Mouse (Mus musculus): ENCODE measurements around the gene Gm44502.

Gm44502 gene

DNA sequence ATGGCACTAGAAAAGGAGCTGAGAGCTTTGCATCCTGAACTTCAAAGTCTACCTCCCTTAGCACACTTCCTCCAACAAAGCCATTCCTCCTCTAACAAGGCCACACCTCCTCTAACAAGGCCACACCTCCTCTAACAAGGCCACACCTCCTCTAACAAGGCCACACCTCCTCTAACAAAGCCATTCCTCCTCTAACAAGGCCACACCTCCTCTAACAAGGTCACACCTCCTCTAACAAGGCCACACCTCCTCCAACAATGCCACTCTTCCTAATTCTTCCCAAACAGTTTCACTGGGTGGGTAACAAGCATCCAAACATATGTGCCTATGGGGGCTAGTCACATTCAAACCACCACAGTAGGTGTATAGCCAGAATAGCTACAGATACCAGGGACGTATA is 27.0 kb downstream of the Gm44502 start:
- no peak for DNase-seq (ENCODE audit: extremely low spot score, low read depth, low spot score)

DNA sequence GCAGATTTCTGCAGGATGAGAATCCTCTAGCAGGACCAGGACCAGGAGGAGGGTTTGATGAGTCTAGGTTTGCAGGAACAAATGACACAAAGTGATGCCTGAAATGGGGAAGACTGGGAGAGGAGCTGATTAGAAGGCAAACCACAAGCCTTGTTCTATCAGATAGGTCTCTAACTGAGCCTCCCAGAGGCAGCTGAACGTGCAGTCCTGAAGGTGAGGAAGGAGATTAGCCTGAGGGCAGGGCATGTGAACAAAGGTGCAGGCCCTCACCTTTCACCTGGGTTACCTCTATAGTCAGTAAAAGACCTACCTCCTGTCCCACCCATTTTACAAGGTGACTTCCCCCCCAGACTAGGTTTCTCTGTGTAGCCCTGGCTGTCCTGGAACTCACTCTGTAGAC is 29.8 kb downstream of the Gm44502 start:
- DNase-seq (ENCODE audit: extremely low spot score, low read depth, low spot score): no peak

DNA sequence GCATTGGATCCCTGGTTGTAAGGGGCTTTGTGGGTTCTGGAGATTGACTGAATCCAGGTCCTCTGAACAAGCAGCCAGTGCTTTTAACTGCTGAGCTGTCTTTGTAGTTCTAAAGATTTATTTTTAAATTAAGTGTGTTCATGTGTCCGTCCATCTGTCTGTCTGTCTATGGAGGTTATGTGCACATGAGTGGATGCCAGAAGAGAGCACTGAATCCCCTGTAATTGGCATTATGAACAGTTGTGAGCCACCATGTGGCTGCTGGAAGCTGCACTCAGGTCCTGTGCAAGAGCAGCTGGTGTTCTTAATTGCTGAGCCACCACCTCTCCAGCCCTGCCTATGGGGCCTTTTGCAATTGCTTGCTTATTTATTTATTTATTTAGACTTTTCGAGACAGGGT is 31.4 kb downstream of the Gm44502 start:
- DNase-seq (ENCODE audit: extremely low spot score, low read depth, low spot score): no peak

DNA sequence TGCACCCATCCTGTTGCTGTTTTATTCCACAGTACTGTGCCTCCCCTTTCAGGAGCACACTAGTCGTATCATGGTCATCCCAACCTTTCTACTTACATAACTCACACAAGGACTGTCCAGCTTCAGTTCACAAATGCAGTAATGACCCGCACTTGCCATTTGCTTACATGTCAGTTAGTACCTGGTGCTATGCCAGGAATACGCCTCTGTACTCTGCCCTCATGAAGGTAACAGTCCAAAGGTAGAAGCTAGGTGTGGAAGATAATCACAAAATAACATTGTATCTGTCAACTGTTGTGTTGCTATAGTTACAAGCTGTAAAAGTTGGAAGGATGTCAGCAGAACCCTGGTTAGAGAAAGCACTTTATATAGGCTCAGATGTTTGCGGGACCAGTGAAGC is 32.6 kb downstream of the Gm44502 start:
- DNase-seq (ENCODE audit: extremely low spot score, low read depth, low spot score): no peak

DNA sequence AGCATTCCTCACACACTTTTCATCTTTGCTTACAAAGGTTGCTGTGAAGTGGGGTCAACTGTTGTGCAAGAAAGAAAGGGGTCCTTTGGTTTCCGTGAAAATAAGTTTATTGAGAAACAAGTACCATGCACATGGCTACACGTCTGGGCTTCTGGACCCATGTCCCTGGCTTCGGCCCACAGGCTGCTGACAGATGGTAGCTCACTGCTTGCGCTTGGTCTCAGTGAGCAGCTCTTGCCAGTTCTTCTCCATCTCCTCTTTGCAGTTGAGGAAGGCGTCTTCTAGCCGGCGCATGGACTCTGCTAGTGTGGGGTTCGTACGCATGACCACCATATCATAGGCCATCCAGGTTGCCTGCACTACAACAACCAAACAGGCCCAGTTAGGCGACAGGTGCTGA is 39.4 kb downstream of the Gm44502 start:
- DNase-seq (ENCODE audit: extremely low spot score, low read depth, low spot score): no peak

DNA sequence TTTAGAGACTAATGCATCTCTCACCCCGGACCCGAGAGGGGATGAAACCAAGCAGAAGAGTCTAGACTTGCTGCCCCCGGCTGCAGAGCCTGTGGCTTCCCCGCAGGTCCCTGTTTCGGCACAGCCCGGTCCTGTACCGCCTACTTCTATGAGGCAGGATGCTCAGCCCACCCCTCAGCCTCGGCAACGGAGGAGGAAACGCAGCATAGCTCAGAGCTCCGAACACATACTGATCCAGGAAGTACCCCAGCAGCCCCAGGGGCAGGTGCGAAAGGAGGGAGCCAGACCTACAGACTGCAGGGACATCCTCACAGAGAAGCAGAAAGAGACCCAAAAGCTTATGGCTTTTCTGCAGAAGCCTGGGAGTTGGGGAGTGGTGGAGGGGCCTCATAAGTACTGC is 42.4 kb downstream of the Gm44502 start:
- DNase-seq (ENCODE audit: extremely low spot score, low read depth, low spot score): no peak

DNA sequence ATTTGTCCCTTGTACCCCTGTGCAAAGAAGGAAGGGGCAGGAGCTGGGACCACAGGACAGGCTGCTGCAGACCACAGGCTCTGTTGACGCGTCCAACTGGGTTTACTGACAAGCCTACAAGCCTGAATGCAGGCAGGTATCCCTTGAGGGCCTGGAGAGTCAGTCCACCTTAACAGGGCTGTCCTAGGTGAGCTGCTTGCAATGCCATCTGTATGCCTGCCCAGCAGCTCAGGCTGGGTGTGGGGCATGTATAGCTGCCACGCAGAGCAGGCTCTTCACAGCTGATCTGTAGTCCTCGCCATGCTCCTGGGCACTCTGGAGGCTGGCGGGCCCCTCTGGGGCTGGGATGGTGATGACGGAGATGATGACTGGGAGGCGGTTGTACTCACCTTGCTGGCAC is 44.9 kb downstream of the Gm44502 start, which contains the start of gene Klhdc7b:
Gene Klhdc7b (plus strand): TSS at position 301 of the 400 bp plus-strand sequence.
- no peak for DNase-seq (ENCODE audit: extremely low spot score, low read depth, low spot score)

DNA sequence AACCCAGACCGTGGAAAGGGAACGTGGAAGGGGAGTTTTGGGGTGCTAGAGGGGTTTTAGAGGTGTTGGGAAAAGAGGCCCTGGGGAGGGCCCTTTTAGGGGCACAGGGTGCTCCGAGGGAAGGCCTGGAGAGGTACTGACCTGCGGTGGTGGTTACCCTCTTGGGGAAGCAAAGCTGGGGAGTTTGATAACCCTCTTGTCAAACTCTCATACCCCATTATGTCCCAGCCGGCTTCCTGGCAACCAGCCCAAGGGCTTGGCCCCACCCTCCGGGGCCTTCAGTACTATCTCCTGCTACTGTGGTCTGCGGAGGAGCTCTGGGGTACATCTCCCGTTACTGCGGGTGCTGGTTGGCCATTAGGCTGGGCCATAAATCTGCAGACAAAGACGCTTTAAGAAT is 50.1 kb downstream of the Gm44502 start:
- DNase-seq (ENCODE audit: extremely low spot score, low read depth, low spot score): no peak

DNA sequence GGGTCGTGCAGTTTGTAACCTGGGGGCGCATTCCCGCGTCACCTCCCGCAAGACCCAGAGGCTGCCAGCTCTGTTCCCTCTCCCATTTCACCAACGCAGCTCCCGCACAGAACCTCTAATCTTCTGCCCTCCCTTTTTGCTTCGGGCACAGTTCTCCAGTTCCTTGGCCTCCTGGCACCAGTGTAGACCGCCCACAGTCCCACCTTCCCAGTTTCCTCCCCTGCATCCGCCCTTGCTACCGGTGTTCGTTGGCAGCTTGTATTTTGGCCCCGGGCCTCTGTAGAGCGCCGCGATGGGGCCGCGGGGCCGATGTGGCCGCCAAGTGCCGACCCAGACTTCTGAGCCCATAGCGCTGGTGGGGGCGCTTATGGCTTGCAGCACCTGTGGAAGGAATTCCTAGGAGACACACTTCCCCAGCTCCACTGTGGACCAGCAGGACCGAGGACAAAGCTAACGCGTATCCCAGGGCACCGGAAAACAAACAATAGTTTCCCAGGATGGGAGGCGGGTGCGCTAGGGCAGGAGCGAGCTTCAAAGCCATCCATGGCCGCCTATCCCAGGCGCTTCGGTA is 50.6 kb downstream of the Gm44502 start, which contains the start of gene Odf3b:
Gene Odf3b (minus strand): TSS at position 452 of the 571 bp plus-strand sequence.
- no peak for DNase-seq (ENCODE audit: extremely low spot score, low read depth, low spot score)

DNA sequence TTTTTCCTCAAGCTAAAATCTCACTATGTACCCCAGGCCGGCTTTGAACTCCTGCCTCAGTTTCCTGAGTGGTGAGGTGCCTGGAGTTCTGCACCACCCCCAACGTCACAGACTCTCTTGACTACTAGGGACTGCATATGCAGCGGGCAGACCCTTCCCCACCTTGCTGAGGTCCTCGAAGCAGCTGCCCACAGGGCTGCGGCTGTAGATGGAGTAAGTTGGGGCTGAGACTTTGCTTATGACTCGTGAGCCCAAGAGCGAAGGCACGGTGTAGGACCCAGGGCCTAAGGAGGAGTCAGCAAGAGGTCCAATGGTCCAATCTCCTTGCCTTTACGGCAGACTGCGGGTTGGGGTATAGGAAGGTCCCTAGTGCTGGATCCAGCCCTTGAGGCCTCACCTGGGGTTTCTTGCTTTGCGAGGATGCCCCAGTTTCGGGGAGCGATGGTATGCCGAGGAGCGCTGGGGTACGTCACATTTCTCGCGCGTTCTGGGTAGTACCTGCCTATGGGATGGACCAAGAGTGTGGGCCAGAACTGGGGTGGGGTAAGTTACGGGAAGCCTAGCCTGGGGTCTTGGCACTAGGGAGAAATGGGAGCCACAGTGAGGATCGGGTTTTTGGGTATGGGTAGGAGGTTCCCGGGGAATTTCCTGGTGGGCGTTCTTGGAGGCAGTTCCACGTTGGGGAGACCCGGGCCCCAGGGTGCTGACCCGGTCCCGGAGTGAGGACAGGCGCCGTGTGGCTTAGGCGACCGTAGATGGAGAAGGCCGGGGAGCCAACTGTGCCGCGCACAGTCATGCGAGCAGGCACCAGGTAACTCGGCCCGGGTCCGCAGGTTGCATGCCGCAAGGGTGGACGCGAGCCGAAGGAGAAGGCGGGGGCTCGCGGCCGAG is 51.3 kb downstream of the Gm44502 start:
- DNase-seq (ENCODE audit: extremely low spot score, low read depth, low spot score): no peak

DNA sequence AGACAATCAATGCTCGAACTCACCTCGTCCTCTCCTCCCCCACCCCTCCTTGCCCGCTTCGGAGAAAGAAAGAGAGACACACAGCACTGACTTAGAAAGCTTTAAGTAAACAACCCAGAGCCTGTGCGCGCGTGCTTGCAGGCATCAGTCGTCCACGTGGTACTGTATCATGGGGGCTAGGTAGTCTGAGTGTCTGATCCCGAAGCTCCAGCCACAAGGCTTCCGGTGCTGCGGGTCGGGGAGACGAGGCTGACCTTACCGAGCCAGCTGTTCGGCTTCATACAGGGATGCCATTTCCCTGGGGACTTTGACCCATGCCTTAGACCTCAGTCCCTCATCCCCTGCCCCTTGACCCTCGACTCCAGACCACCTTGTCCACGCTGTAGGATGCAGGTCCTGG is 52.1 kb downstream of the Gm44502 start:
- no peak for DNase-seq (ENCODE audit: extremely low spot score, low read depth, low spot score)

DNA sequence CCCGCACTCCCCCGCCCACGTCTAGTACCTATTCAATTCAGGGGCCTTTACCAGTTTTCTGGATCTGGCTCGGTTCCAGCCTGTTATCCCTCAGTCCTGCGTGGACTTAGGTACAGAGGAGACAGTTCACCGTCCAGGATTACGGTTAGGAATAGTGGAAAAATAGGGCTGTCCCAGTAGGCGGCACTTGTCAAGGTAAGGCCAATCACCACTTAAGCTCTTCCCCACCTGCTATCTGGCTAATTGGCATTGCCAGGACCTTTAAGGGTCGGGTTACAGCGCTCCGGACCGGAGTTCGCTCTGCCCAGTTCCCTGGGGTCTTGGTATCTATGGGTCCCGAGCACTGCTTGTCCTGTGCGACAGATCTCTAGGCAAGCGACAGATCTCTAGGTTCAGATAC is 52.5 kb downstream of the Gm44502 start, which contains the start of gene Tymp:
Gene Tymp (minus strand): TSS at position 83 of the 400 bp plus-strand sequence.
- DNase-seq (ENCODE audit: extremely low spot score, low read depth, low spot score): no peak

DNA sequence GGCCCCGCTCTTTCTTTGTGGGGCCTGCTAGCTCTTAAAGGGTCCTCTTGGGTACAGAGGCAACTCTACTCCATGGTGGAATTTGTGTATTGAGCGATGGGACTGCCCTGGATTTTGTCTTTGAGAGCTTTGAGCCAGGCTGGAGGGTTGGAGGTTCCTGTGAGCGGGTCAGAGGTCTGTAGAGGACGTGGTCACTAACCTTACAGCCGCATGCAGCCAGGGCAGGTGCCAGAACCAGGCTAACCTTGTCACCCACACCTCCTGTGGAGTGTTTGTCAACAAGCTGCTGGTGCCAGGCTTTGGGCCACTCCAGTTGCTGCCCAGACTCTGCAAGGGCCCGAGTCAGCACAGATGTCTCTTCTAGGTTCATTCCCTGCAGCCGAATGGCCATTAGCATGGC is 53.5 kb downstream of the Gm44502 start:
- no peak for DNase-seq (ENCODE audit: extremely low spot score, low read depth, low spot score)

DNA sequence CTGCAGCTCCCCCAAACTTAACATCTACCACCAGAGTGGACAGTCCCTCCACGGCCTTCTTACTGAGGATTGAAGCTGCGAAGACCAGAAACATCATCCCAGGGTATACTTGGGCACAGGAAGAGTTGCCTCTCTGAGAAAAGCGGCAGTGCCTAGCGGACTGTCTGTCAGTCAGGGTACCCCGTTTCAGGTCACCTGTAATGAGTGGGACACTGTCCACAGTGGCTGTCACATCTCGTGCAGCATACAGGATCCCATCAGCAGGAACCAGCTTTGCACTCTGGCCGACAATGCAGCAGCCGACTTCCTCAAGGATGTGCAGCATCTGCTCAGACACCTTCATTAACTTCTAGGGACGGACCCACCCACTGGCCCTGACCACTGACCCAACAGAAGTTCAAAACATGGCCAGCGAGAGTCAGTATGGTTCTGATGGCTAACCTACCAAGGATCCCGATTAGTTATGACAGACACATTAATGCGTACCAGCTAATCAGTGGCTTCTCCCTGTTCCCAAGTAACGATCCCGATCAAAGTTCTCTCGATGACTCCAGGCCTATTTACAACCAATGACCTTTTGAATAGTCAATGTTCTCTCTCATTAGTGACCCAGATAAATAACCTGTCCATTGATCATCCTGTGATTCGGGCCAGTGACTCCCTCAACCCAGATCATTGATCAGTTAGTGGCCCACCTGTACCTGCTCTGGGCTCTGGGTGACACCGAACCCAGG is 54.5 kb downstream of the Gm44502 start:
- DNase-seq (ENCODE audit: extremely low spot score, low read depth, low spot score): no peak

DNA sequence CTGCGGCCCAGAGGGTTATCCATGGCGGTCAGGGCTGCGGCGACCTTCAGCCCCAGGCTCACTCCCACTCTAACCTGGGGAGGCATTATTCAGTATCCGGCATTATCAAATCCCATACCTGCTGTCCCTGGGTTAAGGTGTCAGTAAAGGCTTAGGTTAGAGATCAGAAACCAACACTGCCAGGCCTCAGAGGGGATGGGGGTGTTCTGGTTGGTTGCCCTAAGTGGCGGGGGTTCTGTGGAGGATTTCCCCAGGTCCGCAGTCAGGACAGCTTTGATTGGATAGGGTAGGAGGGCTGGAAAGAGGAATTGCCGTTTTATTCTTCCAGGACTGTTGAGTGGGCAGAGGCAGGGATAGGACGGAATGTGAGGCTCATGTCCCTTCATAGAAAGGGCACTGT is 55.2 kb downstream of the Gm44502 start:
- no peak for DNase-seq (ENCODE audit: extremely low spot score, low read depth, low spot score)

DNA sequence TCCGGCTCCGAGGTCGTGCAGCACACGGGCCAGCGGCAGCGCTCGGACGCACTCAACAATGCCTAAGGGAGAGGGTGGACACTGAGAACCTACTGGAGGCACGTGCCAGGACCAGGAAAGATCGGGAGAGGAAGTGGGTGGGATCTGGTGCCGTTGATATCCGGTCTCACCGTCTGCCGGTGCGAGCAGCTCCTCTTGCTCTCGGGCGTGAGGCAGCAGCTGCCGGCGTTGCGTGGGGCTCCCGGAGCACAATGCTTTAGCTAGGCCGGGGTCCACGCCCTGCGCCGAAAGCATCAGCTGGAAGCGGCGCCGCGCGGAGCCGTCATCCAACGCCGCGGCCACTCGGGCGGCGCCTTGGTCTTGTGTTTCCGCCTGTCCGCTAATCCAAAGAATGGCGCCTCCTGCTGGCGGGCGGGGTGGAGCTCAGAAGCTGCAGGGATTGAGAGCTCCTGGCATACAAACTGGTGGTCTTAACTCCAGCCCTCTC is 55.7 kb downstream of the Gm44502 start, which contains the start of gene Sco2:
Gene Sco2 (minus strand): TSS at position 85 of the 487 bp plus-strand sequence.
- peak; percentile 60 for DNase-seq (ENCODE audit: extremely low spot score, low read depth, low spot score)

DNA sequence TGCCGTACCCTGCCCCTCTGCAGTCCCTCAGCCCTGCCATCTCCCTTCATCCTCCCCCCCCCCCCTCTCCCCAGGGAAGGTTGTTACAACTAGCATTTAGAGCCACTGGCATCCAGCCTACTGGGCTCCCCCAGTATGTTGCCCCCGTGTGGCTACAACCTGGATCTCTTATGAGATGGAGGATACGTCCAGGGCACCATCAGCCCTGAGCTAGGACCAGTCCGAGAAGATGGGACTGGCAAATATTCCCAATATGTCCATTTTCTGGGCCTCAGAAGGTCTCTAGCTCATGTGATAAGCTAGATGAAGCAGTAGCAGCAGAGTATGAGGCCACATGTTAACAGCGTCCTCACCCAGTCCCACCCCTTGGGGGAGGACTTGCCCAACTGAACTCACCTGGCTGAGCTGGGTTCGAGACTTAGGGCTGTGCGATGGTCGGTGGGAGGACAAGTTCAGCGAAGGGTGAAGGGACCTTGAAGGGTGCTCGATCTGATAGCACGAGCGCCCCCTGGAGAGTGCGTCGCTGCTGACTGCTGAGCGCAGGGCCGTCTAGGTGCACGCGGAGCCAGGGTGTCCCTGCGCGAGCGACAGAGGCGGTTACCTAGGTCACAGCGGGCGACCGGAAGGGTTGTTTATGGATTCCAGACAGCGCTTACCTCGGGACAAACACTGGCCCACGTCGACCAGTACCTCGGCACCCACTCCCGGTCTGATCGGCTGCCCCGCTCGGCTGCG is 56.3 kb downstream of the Gm44502 start:
- DNase-seq (ENCODE audit: extremely low spot score, low read depth, low spot score): no peak

DNA sequence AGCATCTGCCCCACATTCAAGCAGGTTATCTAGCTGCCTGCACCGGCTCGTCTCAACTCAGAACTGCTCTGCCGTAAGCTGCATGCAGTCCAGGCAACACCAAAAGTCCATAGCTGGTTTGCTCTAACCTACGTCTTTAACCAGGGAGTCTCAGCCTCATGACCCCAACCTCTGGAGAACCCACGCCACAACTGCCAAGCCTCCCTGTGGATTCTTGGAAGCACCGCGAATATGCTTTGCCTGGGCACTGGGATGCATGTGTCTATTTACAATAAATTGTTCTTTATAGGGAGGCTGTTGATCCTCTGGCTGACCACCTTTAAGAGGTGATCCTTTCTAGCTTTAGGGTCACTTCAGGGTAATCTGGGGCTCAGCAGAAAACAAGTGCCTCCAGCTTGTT is 57.0 kb downstream of the Gm44502 start:
- no peak for DNase-seq (ENCODE audit: extremely low spot score, low read depth, low spot score)

DNA sequence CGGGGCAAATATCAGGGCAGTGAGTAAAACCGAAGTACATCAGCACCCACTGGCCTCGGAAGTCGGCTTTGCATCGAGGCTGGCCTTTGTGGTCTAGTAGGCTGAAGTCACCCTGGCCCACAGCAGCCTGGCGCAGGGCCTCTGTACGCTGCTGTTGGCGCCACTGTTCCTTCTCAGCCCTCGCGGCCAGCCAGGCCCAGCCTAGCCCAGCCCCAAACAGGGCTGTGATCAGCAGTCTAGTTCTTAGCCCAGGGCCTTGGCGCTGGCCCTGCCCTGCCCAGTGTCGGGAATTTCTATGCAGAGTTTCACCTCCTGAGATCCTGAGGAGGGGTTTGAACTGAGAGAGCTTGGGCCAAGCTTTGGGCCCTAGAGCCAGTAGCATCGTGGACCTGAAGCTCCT is 57.4 kb downstream of the Gm44502 start:
- DNase-seq (ENCODE audit: extremely low spot score, low read depth, low spot score): no peak
